Comparison of ENCODE assay signal across 11 mouse cellular contexts in the genomic region with DNA sequence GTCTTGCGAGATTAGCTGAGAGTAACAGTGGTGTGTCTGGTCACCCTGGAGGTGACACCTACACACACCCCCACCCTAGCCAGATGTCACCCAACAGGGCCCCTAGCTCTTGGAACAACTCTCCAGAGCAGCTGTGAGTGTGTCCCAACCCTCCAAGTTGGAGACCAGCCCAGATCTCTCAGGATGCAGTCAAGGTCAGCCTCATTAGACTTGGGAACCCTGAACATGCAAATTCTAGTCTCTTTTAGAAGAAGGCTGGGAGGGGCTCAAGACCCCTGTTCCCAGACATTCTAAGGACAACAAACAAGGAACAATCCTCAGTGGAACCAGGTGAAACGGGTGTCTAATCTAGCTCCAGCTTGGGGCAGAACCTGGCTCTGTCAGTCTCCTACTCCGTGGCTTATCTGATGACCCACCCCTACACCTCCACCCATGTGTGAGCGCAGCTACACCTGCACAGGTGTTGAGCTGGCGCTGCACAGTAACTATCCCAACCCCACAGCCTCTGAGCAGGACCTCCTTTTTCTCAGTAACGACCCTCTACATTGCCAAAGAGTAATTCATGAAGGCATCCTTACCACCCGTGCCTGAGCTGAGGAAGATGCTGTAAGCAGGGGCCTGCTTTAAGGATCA. TPM values are rescaled to one million over a fixed set of nuclear protein-coding genes. Genes with fewer than 3 reads are reported as not detected.
A peak's percentile ranks its signal among the peaks of the same experiment; 100 is the strongest.
DNase-seq lines count a peak whose midpoint lies in the region; ATAC-seq and TF ChIP-seq lines count a peak whose summit lies in the region.
"Had no signal": no experiment of that assay in that cellular context is flagged by ENCODE, and none has a peak within 500 bp of the region (broad histone marks: within the 10 kb centered on the region; RNA-seq: fewer than 3 reads in every experiment).

No protein-coding gene starts in this region.

- no peak for ATAC-seq in heart, embryonic 12.5 days (ENCODE audit: insufficient number of reproducible peaks, low FRiP score)
- peak; percentile 69 for ATAC-seq in lung, postnatal 0 days

- intact Hi-C loops in heart, postnatal 10 days (cut with DNase I) = loop anchor here (1.0 kb wide), 1 partner anchor 25 kb away; no protein-coding TSS in a partner anchor

- no peaks in the 10 kb centered on the region for H3K36me3 ChIP-seq in heart, embryonic 12.5 days
- no peaks in the 10 kb centered on the region for H3K36me3 ChIP-seq in lung, postnatal 0 days (ENCODE audit: insufficient read depth, low read length)
- H3K36me3 ChIP-seq: embryonic facial prominence, embryonic 12.5 days; G1E had no signal

- peak; percentile 80 to 83 for DNase-seq in heart, adult 18-20 months
- DNase-seq in adrenal gland, postnatal 14 days = peak; percentile 72
- DNase-seq in heart, postnatal 10 days = peak; percentile 84 to 86
- DNase-seq in lung, postnatal 0 days (ENCODE audit: low spot score) = peak; percentile 87
- DNase-seq in cerebellum, postnatal 25 days = no peak
- no peak for DNase-seq in thymus, postnatal 14 days
- DNase-seq in right cerebral cortex, postnatal 25 days = no peak
- DNase-seq: layer of hippocampus, postnatal 36 days had no signal

- H3K9me3 ChIP-seq in heart, embryonic 12.5 days (replicated peaks) = no peaks in the 10 kb centered on the region
- H3K9me3 ChIP-seq in lung, postnatal 0 days (ENCODE audit: low read length) = no peaks in the 10 kb centered on the region
- H3K9me3 ChIP-seq: embryonic facial prominence, embryonic 12.5 days; G1E had no signal

- TF ChIP-seq CTCF in lung, postnatal 0 days (IDR thresholded peaks at IDR 0.05) = no peak

- H3K27me3 ChIP-seq in heart, embryonic 12.5 days (replicated peaks) = no peaks in the 10 kb centered on the region
- H3K27me3 ChIP-seq in lung, postnatal 0 days (replicated peaks; ENCODE audit: insufficient read depth, low read length) = no peaks in the 10 kb centered on the region
- H3K27me3 ChIP-seq: embryonic facial prominence, embryonic 12.5 days had no signal

- WGBS in heart, embryonic 12.5 days = 75% methylated on average over 7 of the region's 7 CpGs
- 42% methylated on average over 7 of the region's 7 CpGs for WGBS in lung, postnatal 0 days

- H3K4me1 ChIP-seq in heart, embryonic 12.5 days (replicated peaks) = peaks cover 36% of the 10 kb centered on the region
- peaks cover 29% of the 10 kb centered on the region for H3K4me1 ChIP-seq in lung, postnatal 0 days (ENCODE audit: insufficient read depth, low read depth, low read length)
- H3K4me1 ChIP-seq: embryonic facial prominence, embryonic 12.5 days had no signal

- no peak overlapping the region for H3K4me3 ChIP-seq in heart, embryonic 12.5 days
- no peak overlapping the region for H3K4me3 ChIP-seq in lung, postnatal 0 days (ENCODE audit: low read depth, low read length)
- H3K4me3 ChIP-seq: embryonic facial prominence, embryonic 12.5 days had no signal

- 0 out of 2 replicates have a peak, but pooled peaks have one; percentile 1 for TF ChIP-seq EP300 in lung, postnatal 0 days (IDR thresholded peaks at IDR 0.05)

- no peak overlapping the region for H3K9ac ChIP-seq in heart, embryonic 12.5 days
- H3K9ac ChIP-seq in lung, postnatal 0 days (replicated peaks; ENCODE audit: low read depth) = no peak overlapping the region; the same call in 1 of the 2 replicates
- H3K9ac ChIP-seq: embryonic facial prominence, embryonic 12.5 days had no signal

- no peak overlapping the region for H3K27ac ChIP-seq in heart, embryonic 12.5 days (ENCODE audit: poor library complexity, severe bottlenecking)
- peak overlapping the region; percentile 93 for H3K27ac ChIP-seq in lung, postnatal 0 days (ENCODE audit: low read length)
- H3K27ac ChIP-seq: embryonic facial prominence, embryonic 12.5 days had no signal

- H3K4me2 ChIP-seq in heart, embryonic 12.5 days = no peak overlapping the region
- no peak overlapping the region for H3K4me2 ChIP-seq in lung, postnatal 0 days (replicated peaks; ENCODE audit: low read depth, low read length)
- H3K4me2 ChIP-seq: embryonic facial prominence, embryonic 12.5 days had no signal

RNA-seq across cellular contexts. Expression of a gene that starts 23.5 kb away (rescaled TPM):
- total RNA-seq in heart, adult 18-20 months (2021) = 100 to 1,000 TPM; 204 to 275 TPM
- polyA plus RNA-seq in heart, embryonic 12.5 days (2016; fragmentation: Nextera tagmentation; extraction: Ambion mirVana) = 73.1 and 74.9 TPM in 2 replicates
- 112 and 114 TPM in 2 replicates for total RNA-seq in adrenal gland, postnatal 14 days (2021)
- total RNA-seq in heart, postnatal 10 days (2021) = 100 to 1,000 TPM in 1 of 2 experiments, 10 to 100 TPM in 1; 80.4 to 138 TPM
- 179 and 217 TPM in 2 replicates for polyA plus RNA-seq in lung, postnatal 0 days (2015; fragmentation: Nextera tagmentation; extraction: Ambion mirVana)

RNA-seq across cellular contexts. Expression of a gene that starts 33.7 kb away (rescaled TPM):
- under 1 TPM; 0.12 to 0.41 TPM for total RNA-seq in heart, adult 18-20 months (2021)
- polyA plus RNA-seq in heart, embryonic 12.5 days (2016; fragmentation: Nextera tagmentation; extraction: Ambion mirVana) = 0.10 TPM in 1 of 2 replicates, not detected in the other
- 0.11 and 0.19 TPM in 2 replicates for total RNA-seq in adrenal gland, postnatal 14 days (2021)
- under 1 TPM in 1 of 2 experiments, not detected in 1; 0.38 TPM for total RNA-seq in heart, postnatal 10 days (2021)
- 0.11 and 0.12 TPM in 2 replicates for polyA plus RNA-seq in lung, postnatal 0 days (2015; fragmentation: Nextera tagmentation; extraction: Ambion mirVana)
- polyA plus RNA-seq: G1E had no signal

Comparison
In these comparisons a context has a peak if more than half of its experiments do, and no peak if none do; other contexts are left out.
1. DNase-seq: peak in heart, adult 18-20 months (2 of 2), adrenal gland, postnatal 14 days (single experiment), heart, postnatal 10 days (2 of 2) and lung, postnatal 0 days (single experiment); none in cerebellum, postnatal 25 days (0 of 2), thymus, postnatal 14 days (single experiment) and right cerebral cortex, postnatal 25 days (single experiment).